Comparison of ENCODE assay signal across 8 mouse cellular contexts in the genomic region with DNA sequence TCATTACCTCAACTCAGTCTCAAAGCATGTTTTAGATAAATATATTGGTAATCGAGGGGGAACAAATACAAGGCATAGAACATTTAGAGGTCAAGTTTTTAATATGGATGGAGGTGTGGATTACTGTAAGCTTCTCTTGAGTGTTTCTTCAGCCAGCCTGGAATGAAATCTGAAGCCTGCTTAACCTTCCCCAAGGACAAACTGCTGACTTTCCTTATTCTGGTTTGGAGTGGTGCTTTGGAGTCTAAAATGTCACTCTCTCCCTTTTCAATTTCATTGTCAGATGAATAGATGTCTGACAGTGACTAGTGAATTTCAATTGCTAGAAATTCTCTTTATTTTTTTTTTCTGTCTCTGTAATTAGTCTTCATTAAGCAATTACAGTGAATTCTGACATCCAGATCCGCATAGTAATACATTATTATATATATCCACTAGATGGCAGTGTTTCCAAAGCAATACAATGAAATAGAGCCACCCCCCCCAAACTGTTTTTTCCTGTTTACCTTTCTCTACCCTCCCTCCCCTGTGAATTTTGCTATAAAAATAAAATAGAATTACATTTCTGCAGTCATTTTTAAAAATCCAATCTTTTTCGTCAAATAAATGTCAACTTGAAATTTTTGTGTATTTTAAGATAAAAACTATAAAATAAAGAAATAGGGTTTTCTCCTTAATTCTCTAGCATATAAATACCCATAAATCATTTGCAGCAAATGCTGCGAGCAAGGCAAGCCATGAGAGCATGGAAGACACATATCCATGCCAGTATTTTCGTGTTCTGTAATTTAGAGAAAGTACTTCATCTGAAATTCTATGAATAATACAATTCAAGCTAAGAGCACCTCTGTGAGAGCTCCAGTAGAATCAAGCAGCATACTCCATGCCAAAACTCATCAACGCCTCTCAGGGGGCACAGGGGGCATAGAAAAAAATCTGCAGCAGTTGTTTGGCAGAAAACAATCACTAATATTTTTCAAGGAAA.
A peak's percentile ranks its signal among the peaks of the same experiment; 100 is the strongest.
DNase-seq lines count a peak whose midpoint lies in the region; ATAC-seq and TF ChIP-seq lines count a peak whose summit lies in the region.

No protein-coding gene starts in this region.

- no peak for ATAC-seq in limb, embryonic 12.5 days (ENCODE audit: insufficient number of reproducible peaks, insufficient read depth, low FRiP score, low TSS enrichment, low read depth)
- ATAC-seq in forebrain, embryonic 14.5 days: peak; percentile 82
- ATAC-seq in midbrain, postnatal 0 days (ENCODE audit: low FRiP score): peak; percentile 63; the same call in 1 of the 2 replicates

- no peak overlapping the region for H3K4me2 ChIP-seq in limb, embryonic 12.5 days
- H3K4me2 ChIP-seq in forebrain, embryonic 14.5 days (ENCODE audit: low read length): no peak overlapping the region
- no peak overlapping the region for H3K4me2 ChIP-seq in midbrain, postnatal 0 days (ENCODE audit: low read depth, low read length, poor library complexity, severe bottlenecking)

- no peaks in the 10 kb centered on the region for H3K36me3 ChIP-seq in limb, embryonic 12.5 days
- no peaks in the 10 kb centered on the region for H3K36me3 ChIP-seq in limb, embryonic 10.5 days
- H3K36me3 ChIP-seq in forebrain, embryonic 14.5 days (ENCODE audit: control insufficient read depth, insufficient read depth, low read length): no peaks in the 10 kb centered on the region
- H3K36me3 ChIP-seq in midbrain, postnatal 0 days (ENCODE audit: insufficient read depth, low read length): no peaks in the 10 kb centered on the region

- H3K4me3 ChIP-seq in limb, embryonic 12.5 days (replicated peaks): no peak overlapping the region
- H3K4me3 ChIP-seq in limb, embryonic 10.5 days: no peak overlapping the region
- no peak overlapping the region for H3K4me3 ChIP-seq in forebrain, embryonic 14.5 days (ENCODE audit: low read depth, low read length)
- H3K4me3 ChIP-seq in midbrain, postnatal 0 days (ENCODE audit: low read depth, low read length): no peak overlapping the region

- intact Hi-C loops in gastrocnemius, postnatal 36 days (cut with DNase I): no loop called here

- H3K9me3 ChIP-seq in limb, embryonic 12.5 days: no peaks in the 10 kb centered on the region
- no peaks in the 10 kb centered on the region for H3K9me3 ChIP-seq in limb, embryonic 10.5 days (replicated peaks)
- no peaks in the 10 kb centered on the region for H3K9me3 ChIP-seq in forebrain, embryonic 14.5 days (replicated peaks; ENCODE audit: control insufficient read depth, low read length)
- no peaks in the 10 kb centered on the region for H3K9me3 ChIP-seq in midbrain, postnatal 0 days (ENCODE audit: low read length)

- H3K4me1 ChIP-seq in limb, embryonic 12.5 days (replicated peaks): peaks cover 5% of the 10 kb centered on the region; the same call in 1 of the 2 replicates
- H3K4me1 ChIP-seq in limb, embryonic 10.5 days: peaks cover 4% of the 10 kb centered on the region
- no peaks in the 10 kb centered on the region for H3K4me1 ChIP-seq in forebrain, embryonic 14.5 days (ENCODE audit: control insufficient read depth, insufficient read depth, low read length)
- no peaks in the 10 kb centered on the region for H3K4me1 ChIP-seq in midbrain, postnatal 0 days (ENCODE audit: insufficient read depth, low read length)

- H3K27me3 ChIP-seq in limb, embryonic 12.5 days: no peaks in the 10 kb centered on the region
- H3K27me3 ChIP-seq in limb, embryonic 10.5 days (ENCODE audit: low read depth, poor library complexity, severe bottlenecking): no peaks in the 10 kb centered on the region
- H3K27me3 ChIP-seq in forebrain, embryonic 14.5 days (replicated peaks; ENCODE audit: control insufficient read depth, insufficient read depth, low read length): no peaks in the 10 kb centered on the region
- no peaks in the 10 kb centered on the region for H3K27me3 ChIP-seq in midbrain, postnatal 0 days (ENCODE audit: insufficient read depth, low read length)

- no peak overlapping the region for H3K9ac ChIP-seq in limb, embryonic 12.5 days (replicated peaks)
- no peak overlapping the region for H3K9ac ChIP-seq in forebrain, embryonic 14.5 days (ENCODE audit: low read length)
- H3K9ac ChIP-seq in midbrain, postnatal 0 days (replicated peaks; ENCODE audit: low read length, poor library complexity, severe bottlenecking): 0 out of 2 replicates have a peak overlapping the region, but pooled peaks have one; percentile 33

- 28% methylated on average over 6 of the region's 6 CpGs for WGBS in limb, embryonic 12.5 days
- WGBS in limb, embryonic 10.5 days: 43% methylated on average over 6 of the region's 6 CpGs
- WGBS in forebrain, embryonic 14.5 days: 43% methylated on average over 6 of the region's 6 CpGs
- 36% methylated on average over 6 of the region's 6 CpGs for WGBS in midbrain, postnatal 0 days

- peak; percentile 73 for TF ChIP-seq CTCF in midbrain, postnatal 0 days (IDR thresholded peaks at IDR 0.05)

- H3K27ac ChIP-seq in limb, embryonic 12.5 days: peak overlapping the region; percentile 35; the same call in 1 of the 2 replicates
- no peak overlapping the region for H3K27ac ChIP-seq in limb, embryonic 10.5 days
- H3K27ac ChIP-seq in forebrain, embryonic 14.5 days (ENCODE audit: low read depth, low read length): no peak overlapping the region
- no peak overlapping the region for H3K27ac ChIP-seq in midbrain, postnatal 0 days (ENCODE audit: low read depth, low read length)

- DNase-seq in cerebellum, adult 9-10 months: peak; percentile 15
- DNase-seq in cerebellum, postnatal 25 days: no peak
- no peak for DNase-seq in limb, embryonic 10.5 days (ENCODE audit: low spot score)
- DNase-seq in forebrain, embryonic 14.5 days (ENCODE audit: low spot score): peak; percentile 77
- peak; percentile 72 for DNase-seq in midbrain, postnatal 0 days (ENCODE audit: low spot score)
- no peak for DNase-seq in gastrocnemius, postnatal 36 days
- no peak for DNase-seq in urinary bladder, postnatal 25 days (ENCODE audit: low spot score)

Comparison
In these comparisons a context has a peak if more than half of its experiments do, and no peak if none do; other contexts are left out.
1. DNase-seq: peak in cerebellum, adult 9-10 months (single experiment), forebrain, embryonic 14.5 days (single experiment) and midbrain, postnatal 0 days (single experiment); none in cerebellum, postnatal 25 days (0 of 2), limb, embryonic 10.5 days (single experiment), gastrocnemius, postnatal 36 days (0 of 2) and urinary bladder, postnatal 25 days (single experiment).